Mouse (Mus musculus) C2C12 (cell line): ENCODE measurements around the gene Krt12. TPM values are rescaled to one million over a fixed set of nuclear protein-coding genes. Genes with fewer than 3 reads are reported as not detected.

Source experiments
- H3K27me3 ChIP-seq: one replicate; pipeline ENCODE4 v1.6.1; 2011; ENCODE audit not compliant: control insufficient read depth, insufficient read depth, insufficient read length
- H3K36me3 ChIP-seq: one replicate; pipeline ENCODE4 v1.6.1; 2011; ENCODE audit not compliant: control insufficient read depth, insufficient read depth
- H3K4me3 ChIP-seq: one replicate; pipeline ENCODE4 v1.5.1; 2011; ENCODE audit warnings: mild to moderate bottlenecking, control low read depth; ENCODE audit not compliant: poor library complexity, insufficient read depth, severe bottlenecking
- H3K79me2 ChIP-seq: one replicate; pipeline ENCODE4 v1.6.1; 2011; ENCODE audit not compliant: control insufficient read depth, insufficient read depth
- H3K79me3 ChIP-seq: one replicate; pipeline ENCODE4 v1.6.1; 2011; ENCODE audit warnings: low read depth, control low read depth
- H3ac ChIP-seq: one replicate; pipeline ENCODE3; 2011; ENCODE audit warnings: low read depth; ENCODE audit not compliant: control insufficient read depth, insufficient read length
- CEBPB ChIP-seq: IDR thresholded peaks from one replicate; pipeline ENCODE4 v1.6.1; 2011; ENCODE audit warnings: low read depth, mild to moderate bottlenecking, control low read depth, moderate library complexity
- CTCF ChIP-seq: IDR thresholded peaks from one replicate; pipeline ENCODE4 v1.5.1; 2011; ENCODE audit not compliant: control insufficient read depth, insufficient read depth, insufficient read length
- FOSL1 ChIP-seq: IDR thresholded peaks from one replicate; pipeline ENCODE4 v1.8.0; 2011; ENCODE audit warnings: mild to moderate bottlenecking, low read length; ENCODE audit not compliant: poor library complexity, insufficient read depth, severe bottlenecking
- MAX ChIP-seq: IDR thresholded peaks from one replicate; pipeline ENCODE4 v1.6.1; 2011; ENCODE audit warnings: mild to moderate bottlenecking, control low read depth
- MYOD1 ChIP-seq: IDR thresholded peaks from one replicate; pipeline ENCODE4 v1.6.1; 2011; ENCODE audit warnings: low read depth; ENCODE audit not compliant: control insufficient read depth, insufficient read length
- MYOG ChIP-seq: IDR thresholded peaks from one replicate; pipeline ENCODE4 v1.6.1; 2011; ENCODE audit not compliant: control insufficient read depth, insufficient read length; ENCODE audit errors: extremely low read depth
- USF1 ChIP-seq: IDR thresholded peaks from one replicate; pipeline ENCODE4 v1.6.1; 2011; ENCODE audit warnings: low read depth, mild to moderate bottlenecking, control low read depth, moderate library complexity
- polyA plus RNA-seq: library from polyadenylated mRNA; unstranded; fragments of >200 nt; fragmentation: generic; extraction: Trizol; gene quantifications from one replicate; pipeline ENCODE4 v1.2.1, GENCODE M21; 2012; ENCODE audit warnings: missing spikeins

Krt12 gene
- polyA plus RNA-seq, 1 experiment = not detected

DNA sequence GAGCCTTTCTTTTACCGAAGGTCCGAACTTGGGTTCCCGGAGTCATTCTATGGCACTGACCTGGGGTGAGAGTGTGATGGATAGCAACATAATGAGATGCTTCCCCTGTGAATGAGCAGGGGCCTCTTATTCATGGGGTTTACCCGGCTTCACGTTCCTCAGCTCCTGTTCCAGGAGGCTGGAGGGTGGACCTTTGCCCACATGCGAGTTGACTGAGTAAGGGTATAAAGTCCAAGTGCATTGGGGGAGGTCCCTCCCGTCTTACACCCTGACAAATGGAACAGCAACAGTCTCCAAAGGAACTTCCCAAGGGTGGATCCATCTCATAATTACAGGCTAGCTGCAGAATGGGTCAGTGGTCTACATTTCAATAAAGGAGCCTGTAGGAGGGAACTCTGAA is 39.7 kb upstream of the Krt12 start:
- H3K79me3 ChIP-seq = no peaks in the 10 kb centered on the region
- H3K4me3 ChIP-seq = no peak overlapping the region
- no peaks in the 10 kb centered on the region for H3K27me3 ChIP-seq
- TF ChIP-seq MAX = no peak
- no peak for TF ChIP-seq FOSL1
- TF ChIP-seq CTCF = no peak
- TF ChIP-seq USF1 = no peak
- no peak for TF ChIP-seq MYOD1
- no peak for TF ChIP-seq CEBPB
- TF ChIP-seq MYOG = no peak
- H3ac ChIP-seq = no peak overlapping the region
- no peaks in the 10 kb centered on the region for H3K36me3 ChIP-seq
- no peaks in the 10 kb centered on the region for H3K79me2 ChIP-seq

GRCm38 (mm10) chr11:99458887-99459286 is 36.8 kb upstream of the Krt12 start:
- H3K79me2 ChIP-seq = no peaks in the 10 kb centered on the region
- no peaks in the 10 kb centered on the region for H3K27me3 ChIP-seq
- no peak overlapping the region for H3K4me3 ChIP-seq
- H3K36me3 ChIP-seq = no peaks in the 10 kb centered on the region
- no peak overlapping the region for H3ac ChIP-seq
- no peaks in the 10 kb centered on the region for H3K79me3 ChIP-seq
- TF ChIP-seq USF1 (no peak), MYOD1 (no peak), MYOG (no peak), CTCF (no peak), CEBPB (no peak), FOSL1 (no peak), MAX (no peak)

DNA sequence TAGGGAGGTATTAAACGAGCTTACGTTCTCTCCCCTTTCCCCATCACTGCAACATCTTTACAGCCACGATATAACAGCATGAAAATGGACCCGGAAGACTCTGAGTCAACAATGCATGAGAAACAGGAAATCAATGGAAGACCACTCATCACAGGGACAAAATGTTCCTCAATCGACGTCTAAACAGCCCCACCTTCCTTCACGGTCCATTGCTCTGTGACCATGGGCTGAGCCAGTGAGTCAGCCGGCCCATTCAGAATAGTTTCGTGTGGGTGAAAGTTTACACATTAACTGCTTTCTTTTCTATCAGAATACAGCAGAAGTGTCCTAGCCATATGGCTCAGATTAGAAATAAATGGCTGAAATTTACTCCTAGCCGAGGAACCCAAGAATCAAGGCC is 32.7 kb upstream of the Krt12 start:
- H3K4me3 ChIP-seq = no peak overlapping the region
- TF ChIP-seq MYOD1 (no peak), FOSL1 (no peak), CTCF (no peak), USF1 (no peak), CEBPB (no peak), MYOG (no peak), MAX (no peak)
- H3K79me2 ChIP-seq = no peaks in the 10 kb centered on the region
- no peaks in the 10 kb centered on the region for H3K79me3 ChIP-seq
- H3ac ChIP-seq = no peak overlapping the region
- no peaks in the 10 kb centered on the region for H3K36me3 ChIP-seq
- H3K27me3 ChIP-seq = peaks cover 7% of the 10 kb centered on the region

GRCm38 (mm10) chr11:99454044-99454443 is 32.0 kb upstream of the Krt12 start:
- Histone ChIP-seq H3ac (no peak overlapping the region), H3K79me3 (no peaks in the 10 kb centered on the region), H3K4me3 (no peak overlapping the region), H3K27me3 (peaks cover 9% of the 10 kb centered on the region), H3K36me3 (no peaks in the 10 kb centered on the region), H3K79me2 (no peaks in the 10 kb centered on the region)
- no peak for TF ChIP-seq MYOD1
- no peak for TF ChIP-seq MAX
- no peak for TF ChIP-seq FOSL1
- no peak for TF ChIP-seq USF1
- TF ChIP-seq CEBPB = no peak
- TF ChIP-seq MYOG = no peak
- no peak for TF ChIP-seq CTCF

GRCm38 (mm10) chr11:99448769-99449168 is 26.7 kb upstream of the Krt12 start:
- H3K79me2 ChIP-seq = no peaks in the 10 kb centered on the region
- H3K36me3 ChIP-seq = no peaks in the 10 kb centered on the region
- H3K27me3 ChIP-seq = peaks cover 25% of the 10 kb centered on the region
- TF ChIP-seq MAX (no peak), MYOG (no peak), FOSL1 (no peak), MYOD1 (no peak), USF1 (no peak), CTCF (no peak), CEBPB (no peak)
- H3K79me3 ChIP-seq = no peaks in the 10 kb centered on the region
- H3ac ChIP-seq = no peak overlapping the region
- no peak overlapping the region for H3K4me3 ChIP-seq

- no peaks in the 10 kb centered on the region for H3K79me3 ChIP-seq
- no peaks in the 10 kb centered on the region for H3K79me2 ChIP-seq
- H3K36me3 ChIP-seq = no peaks in the 10 kb centered on the region
- H3ac ChIP-seq = no peak overlapping the region
- TF ChIP-seq FOSL1 = no peak
- no peak for TF ChIP-seq MYOD1
- TF ChIP-seq MAX = no peak
- TF ChIP-seq CEBPB = no peak
- no peak for TF ChIP-seq MYOG
- no peak for TF ChIP-seq CTCF
- H3K27me3 ChIP-seq = peaks cover 19% of the 10 kb centered on the region
- H3K4me3 ChIP-seq = no peak overlapping the region
Observed at GRCm38 (mm10) chr11:99441220-99441619, 19.2 kb upstream of the Krt12 start.
